Mouse (Mus musculus): ENCODE data around the gene Pemt. TPM values are rescaled to one million over a fixed set of nuclear protein-coding genes. Genes with fewer than 3 reads are reported as not detected.

The Pemt gene
- polyA plus RNA-seq, 1 experiment: 15.8 TPM

GRCm38 (mm10) chr11:60027913-60028875, 18.1 kb downstream of the Pemt start:
- TF ChIP-seq REST (IDR thresholded peaks at IDR 0.05; ENCODE audit: insufficient read depth, insufficient read length) (no peak), MAX (IDR thresholded peaks at IDR 0.05; ENCODE audit: low read depth) (no peak), POLR2AphosphoS2 (IDR thresholded peaks at IDR 0.05; ENCODE audit: insufficient read length, low read depth) (no peak), TCF3 (IDR thresholded peaks at IDR 0.05; ENCODE audit: insufficient read length, low read depth) (no peak), POLR2A (IDR thresholded peaks at IDR 0.05; ENCODE audit: insufficient read length, low read depth) (no peak), USF1 (IDR thresholded peaks at IDR 0.05; ENCODE audit: low read depth) (no peak)
- H3ac ChIP-seq (ENCODE audit: control insufficient read depth, insufficient read length): no peak overlapping the region
- H3K4me2 ChIP-seq (ENCODE audit: low read depth): no peak overlapping the region
- peaks cover 13% of the 10 kb centered on the region for H3K27me3 ChIP-seq (ENCODE audit: control insufficient read depth, insufficient read depth, insufficient read length)
- H3K36me3 ChIP-seq (ENCODE audit: control insufficient read depth, insufficient read depth): no peaks in the 10 kb centered on the region
- H3K4me3 ChIP-seq: no peak overlapping the region
- H3K79me2 ChIP-seq (ENCODE audit: control insufficient read depth, insufficient read depth): no peaks in the 10 kb centered on the region

GRCm38 (mm10) chr11:60027272-60027671, 19.0 kb downstream of the Pemt start:
- no peaks in the 10 kb centered on the region for H3K79me2 ChIP-seq (ENCODE audit: control insufficient read depth, insufficient read depth)
- H3K4me3 ChIP-seq: no peak overlapping the region
- H3K36me3 ChIP-seq (ENCODE audit: control insufficient read depth, insufficient read depth): no peaks in the 10 kb centered on the region
- H3K4me2 ChIP-seq (ENCODE audit: low read depth): no peak overlapping the region
- H3K27me3 ChIP-seq (ENCODE audit: control insufficient read depth, insufficient read depth, insufficient read length): peaks cover 13% of the 10 kb centered on the region
- H3ac ChIP-seq (ENCODE audit: control insufficient read depth, insufficient read length): no peak overlapping the region
- no peak for TF ChIP-seq MYOG (IDR thresholded peaks at IDR 0.05; ENCODE audit: control insufficient read depth in 1 of 3, insufficient read depth in 1 of 3, insufficient read length in 2 of 3, low read depth in 2 of 3)
- TF ChIP-seq REST (IDR thresholded peaks at IDR 0.05; ENCODE audit: insufficient read depth, insufficient read length): no peak
- TF ChIP-seq POLR2AphosphoS2 (IDR thresholded peaks at IDR 0.05; ENCODE audit: insufficient read length, low read depth): no peak
- TF ChIP-seq TCF12 (IDR thresholded peaks at IDR 0.05; ENCODE audit: insufficient read depth, poor library complexity, severe bottlenecking): no peak
- no peak for TF ChIP-seq POLR2A (IDR thresholded peaks at IDR 0.05; ENCODE audit: insufficient read length, low read depth)
- TF ChIP-seq MYOD1 (IDR thresholded peaks at IDR 0.05; ENCODE audit: control insufficient read depth in 1 of 3, insufficient read length in 2 of 3, low read depth in 2 of 3): no peak
- TF ChIP-seq SRF (IDR thresholded peaks at IDR 0.05; ENCODE audit: control insufficient read depth, insufficient read length, low read depth): no peak
- no peak for TF ChIP-seq CEBPB (IDR thresholded peaks at IDR 0.05; ENCODE audit: insufficient read depth, poor library complexity, severe bottlenecking)

- no peak overlapping the region for H3ac ChIP-seq (ENCODE audit: control insufficient read depth, insufficient read length)
- H3K79me2 ChIP-seq (ENCODE audit: control insufficient read depth, insufficient read depth): no peaks in the 10 kb centered on the region
- peaks cover 13% of the 10 kb centered on the region for H3K27me3 ChIP-seq (ENCODE audit: control insufficient read depth, insufficient read depth, insufficient read length)
- no peak for TF ChIP-seq USF1 (IDR thresholded peaks at IDR 0.05; ENCODE audit: low read depth)
- no peak for TF ChIP-seq E2F4 (IDR thresholded peaks at IDR 0.05; ENCODE audit: insufficient read depth)
- TF ChIP-seq TCF3 (IDR thresholded peaks at IDR 0.05; ENCODE audit: insufficient read length, low read depth): no peak
- TF ChIP-seq REST (IDR thresholded peaks at IDR 0.05; ENCODE audit: insufficient read depth, insufficient read length): no peak
- TF ChIP-seq CEBPB (IDR thresholded peaks at IDR 0.05; ENCODE audit: insufficient read depth, poor library complexity, severe bottlenecking): no peak
- TF ChIP-seq SRF (IDR thresholded peaks at IDR 0.05; ENCODE audit: control insufficient read depth, insufficient read length, low read depth): no peak
- no peak for TF ChIP-seq MYOD1 (IDR thresholded peaks at IDR 0.05; ENCODE audit: control insufficient read depth in 1 of 3, insufficient read length in 2 of 3, low read depth in 2 of 3)
- TF ChIP-seq MAX (IDR thresholded peaks at IDR 0.05; ENCODE audit: low read depth): no peak
- no peak for TF ChIP-seq POLR2AphosphoS2 (IDR thresholded peaks at IDR 0.05; ENCODE audit: insufficient read length, low read depth)
- TF ChIP-seq POLR2A (IDR thresholded peaks at IDR 0.05; ENCODE audit: insufficient read length, low read depth): no peak
- no peak for TF ChIP-seq TCF12 (IDR thresholded peaks at IDR 0.05; ENCODE audit: insufficient read depth, poor library complexity, severe bottlenecking)
- no peak for TF ChIP-seq MYOG (IDR thresholded peaks at IDR 0.05; ENCODE audit: control insufficient read depth in 1 of 3, insufficient read depth in 1 of 3, insufficient read length in 2 of 3, low read depth in 2 of 3)
- no peak overlapping the region for H3K4me3 ChIP-seq
- H3K4me2 ChIP-seq (ENCODE audit: low read depth): no peak overlapping the region
- no peaks in the 10 kb centered on the region for H3K36me3 ChIP-seq (ENCODE audit: control insufficient read depth, insufficient read depth)
Observed at GRCm38 (mm10) chr11:60026166-60026565, 20.1 kb downstream of the Pemt start.

- Histone ChIP-seq H3K27me3 (ENCODE audit: control insufficient read depth, insufficient read depth, insufficient read length) (peaks cover 13% of the 10 kb centered on the region), H3K36me3 (ENCODE audit: control insufficient read depth, insufficient read depth) (no peaks in the 10 kb centered on the region), H3K79me2 (ENCODE audit: control insufficient read depth, insufficient read depth) (no peaks in the 10 kb centered on the region), H3ac (ENCODE audit: control insufficient read depth, insufficient read length) (no peak overlapping the region), H3K4me3 (no peak overlapping the region), H3K4me2 (ENCODE audit: low read depth) (no peak overlapping the region)
- no peak for TF ChIP-seq CEBPB (IDR thresholded peaks at IDR 0.05; ENCODE audit: insufficient read depth, poor library complexity, severe bottlenecking)
- TF ChIP-seq TCF3 (IDR thresholded peaks at IDR 0.05; ENCODE audit: insufficient read length, low read depth): no peak
- no peak for TF ChIP-seq TCF12 (IDR thresholded peaks at IDR 0.05; ENCODE audit: insufficient read depth, poor library complexity, severe bottlenecking)
- TF ChIP-seq MYOG (IDR thresholded peaks at IDR 0.05; ENCODE audit: control insufficient read depth in 1 of 3, insufficient read depth in 1 of 3, insufficient read length in 2 of 3, low read depth in 2 of 3): no peak
- TF ChIP-seq POLR2A (IDR thresholded peaks at IDR 0.05; ENCODE audit: insufficient read length, low read depth): no peak
Observed at GRCm38 (mm10) chr11:60021201-60021600, 25.1 kb downstream of the Pemt start.

GRCm38 (mm10) chr11:60016726-60017125, 29.6 kb downstream of the Pemt start:
- Histone ChIP-seq H3K4me2 (ENCODE audit: low read depth) (no peak overlapping the region), H3K79me2 (ENCODE audit: control insufficient read depth, insufficient read depth) (no peaks in the 10 kb centered on the region), H3K4me3 (no peak overlapping the region), H3ac (ENCODE audit: control insufficient read depth, insufficient read length) (no peak overlapping the region), H3K36me3 (ENCODE audit: control insufficient read depth, insufficient read depth) (no peaks in the 10 kb centered on the region), H3K27me3 (ENCODE audit: control insufficient read depth, insufficient read depth, insufficient read length) (no peaks in the 10 kb centered on the region)
- TF ChIP-seq USF1 (IDR thresholded peaks at IDR 0.05; ENCODE audit: low read depth) (no peak), MYOG (IDR thresholded peaks at IDR 0.05; ENCODE audit: control insufficient read depth in 1 of 3, insufficient read depth in 1 of 3, insufficient read length in 2 of 3, low read depth in 2 of 3) (no peak), CEBPB (IDR thresholded peaks at IDR 0.05; ENCODE audit: insufficient read depth, poor library complexity, severe bottlenecking) (no peak), TCF3 (IDR thresholded peaks at IDR 0.05; ENCODE audit: insufficient read length, low read depth) (no peak), POLR2AphosphoS2 (IDR thresholded peaks at IDR 0.05; ENCODE audit: insufficient read length, low read depth) (no peak), SRF (IDR thresholded peaks at IDR 0.05; ENCODE audit: control insufficient read depth, insufficient read length, low read depth) (no peak), POLR2A (IDR thresholded peaks at IDR 0.05; ENCODE audit: insufficient read length, low read depth) (no peak), E2F4 (IDR thresholded peaks at IDR 0.05; ENCODE audit: insufficient read depth) (no peak), REST (IDR thresholded peaks at IDR 0.05; ENCODE audit: insufficient read depth, insufficient read length) (no peak), MAX (IDR thresholded peaks at IDR 0.05; ENCODE audit: low read depth) (no peak), MYOD1 (IDR thresholded peaks at IDR 0.05; ENCODE audit: control insufficient read depth in 1 of 3, insufficient read length in 2 of 3, low read depth in 2 of 3) (no peak), TCF12 (IDR thresholded peaks at IDR 0.05; ENCODE audit: insufficient read depth, poor library complexity, severe bottlenecking) (no peak)
